Mouse (Mus musculus): ENCODE data around the gene Reck. TPM values are rescaled to one million over a fixed set of nuclear protein-coding genes. Genes with fewer than 3 reads are reported as not detected.

Gene Reck
- 1 to 10 TPM; 3.2 to 7.0 TPM for polyA plus RNA-seq (2017; shearing (Covaris generic))

DNA sequence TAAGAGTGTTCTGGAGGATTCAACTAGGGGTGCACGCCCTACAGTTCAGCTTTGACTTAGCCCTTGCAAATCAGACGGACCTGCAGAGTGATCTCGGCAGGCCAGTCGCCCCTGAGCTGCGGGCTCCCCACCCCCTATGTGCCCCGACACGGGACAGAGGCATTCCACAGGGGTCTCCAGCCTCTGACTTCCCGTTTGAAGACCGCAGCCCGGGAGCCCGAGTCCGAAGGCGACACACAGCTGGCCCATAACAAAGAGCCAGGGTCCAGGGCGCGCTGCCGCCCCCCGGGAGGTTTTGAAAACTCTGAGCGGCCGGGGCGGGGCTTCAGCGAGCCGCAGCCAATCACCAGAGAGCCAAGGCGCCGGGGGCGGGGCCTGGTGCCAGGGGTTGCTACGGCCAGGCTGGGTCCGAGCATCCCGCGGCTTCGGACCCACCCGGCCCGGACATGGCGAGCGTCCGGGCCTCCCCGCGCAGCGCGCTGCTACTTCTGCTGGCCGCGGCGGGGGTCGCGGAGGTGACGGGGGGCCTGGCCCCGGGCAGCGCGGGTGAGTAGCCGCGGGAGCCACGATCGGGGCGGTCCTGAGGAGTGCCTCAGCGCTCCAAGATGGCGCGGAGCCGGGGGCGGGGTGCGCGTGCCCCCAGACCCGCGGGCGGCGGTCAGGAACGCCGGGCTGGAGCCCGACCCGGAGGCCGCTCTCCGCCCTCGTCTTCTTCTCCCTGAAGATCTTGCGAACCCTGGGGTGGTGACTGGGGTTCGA, at the start of gene Reck:
Reck (plus strand) TSS at position 371 of the 759 bp plus-strand sequence.

GRCm38 (mm10) chr4:43840101-43840500, 35.2 kb upstream of the Reck start, which contains the start of gene Olfr157:
TSS of gene Olfr157 (minus strand) at chr4:43840201.

GRCm38 (mm10) chr4:43851265-43851664, 24.1 kb upstream of the Reck start, which contains the start of gene Olfr155:
TSS of gene Olfr155 (plus strand) at chr4:43851565.

DNA sequence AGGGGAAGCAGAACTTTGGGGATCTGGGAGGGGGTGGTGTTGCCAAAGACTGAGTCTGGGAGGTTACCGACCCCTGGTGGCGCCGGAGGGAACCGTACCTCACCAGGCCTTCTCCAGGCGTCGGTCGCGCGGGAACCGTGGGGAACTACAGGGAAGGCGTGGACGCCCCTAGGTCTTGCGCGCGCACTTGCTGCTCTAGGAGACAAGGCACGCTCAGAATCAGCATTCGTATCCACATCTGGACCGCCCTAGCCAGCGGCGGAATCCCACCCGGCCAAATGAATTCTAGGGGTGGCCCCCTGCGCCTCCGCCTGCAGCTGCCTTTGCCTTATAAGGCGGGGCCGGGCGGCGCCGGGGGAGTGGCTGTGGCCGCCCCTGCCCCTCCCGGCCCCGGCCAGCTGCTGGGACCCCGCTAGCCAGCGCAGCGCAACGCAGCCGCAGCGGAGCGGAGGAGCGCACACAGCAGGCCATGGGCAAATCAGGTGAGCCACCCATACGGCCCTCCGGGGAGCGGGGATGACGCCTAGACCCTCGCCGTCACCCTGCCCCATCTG, 82.0 kb downstream of the Reck start, which contains the start of gene Glipr2:
Glipr2 (plus strand) TSS at position 110 of the 554 bp plus-strand sequence.

DNA sequence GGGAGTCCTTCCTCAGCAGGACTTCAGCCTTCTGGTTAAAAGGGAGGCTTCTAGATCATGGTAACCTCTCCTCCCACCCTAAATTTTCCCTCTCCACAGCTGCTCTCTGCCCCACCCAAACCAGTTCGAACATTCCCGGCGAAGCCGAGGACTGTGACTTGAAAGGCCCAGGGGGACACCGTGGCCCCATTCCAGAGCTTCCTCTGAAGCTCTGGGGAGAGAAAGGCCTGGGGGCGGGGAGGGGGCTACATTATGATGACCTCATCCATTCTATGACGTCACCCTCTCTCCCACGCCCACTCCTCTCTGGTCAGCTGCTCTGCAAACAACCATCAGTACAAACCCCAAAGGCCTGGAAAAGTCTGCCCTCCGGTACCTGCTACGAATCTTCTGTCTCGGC, 107.9 kb downstream of the Reck start, which contains the start of gene Ccin:
Ccin (plus strand) TSS at position 303 of the 400 bp plus-strand sequence.

Other genes starting within 250 kb of the Reck start
- under 1 TPM in 1 of 2 experiments, not detected in 1; 0.18 TPM for gene Npr2, start 243.6 kb upstream of the Reck start, polyA plus RNA-seq (2017; shearing (Covaris generic))
- under 1 TPM in 1 of 2 experiments, not detected in 1; 0.37 TPM for gene Spag8, start 221.9 kb upstream of the Reck start, polyA plus RNA-seq (2017; shearing (Covaris generic))
- gene Hint2, start 219.1 kb upstream of the Reck start, polyA plus RNA-seq (2017; shearing (Covaris generic)), result 10 to 100 TPM; 57.3 to 78.0 TPM
- 1 to 10 TPM in 1 of 2 experiments, under 1 TPM in 1; 0.26 to 1.6 TPM for gene Tmem8b, start 206.6 kb upstream of the Reck start, polyA plus RNA-seq (2017; shearing (Covaris generic))
- 1 to 10 TPM; 1.2 to 1.3 TPM for gene Fam221b, start 206.4 kb upstream of the Reck start, polyA plus RNA-seq (2017; shearing (Covaris generic))
- gene Olfr70, start 174.7 kb upstream of the Reck start, polyA plus RNA-seq (2017; shearing (Covaris generic)), result not detected
- under 1 TPM in 1 of 2 experiments, not detected in 1; 0.18 TPM for gene Olfr71, start 165.3 kb upstream of the Reck start, polyA plus RNA-seq (2017; shearing (Covaris generic))
- not detected for gene Hrct1, start 148.3 kb upstream of the Reck start, polyA plus RNA-seq (2017; shearing (Covaris generic))
- gene Spaar, start 145.5 kb upstream of the Reck start, polyA plus RNA-seq (2017; shearing (Covaris generic)), result under 1 TPM in 1 of 2 experiments, not detected in 1; 0.22 TPM
- gene Olfr159, start 104.5 kb upstream of the Reck start, polyA plus RNA-seq (2017; shearing (Covaris generic)), result not detected
- gene Olfr156, start 51.6 kb upstream of the Reck start, polyA plus RNA-seq (2017; shearing (Covaris generic)), result not detected
- gene Olfr157, start 35.3 kb upstream of the Reck start, polyA plus RNA-seq (2017; shearing (Covaris generic)), result under 1 TPM in 1 of 2 experiments, not detected in 1; 0.31 TPM
- under 1 TPM in 1 of 2 experiments, not detected in 1; 0.27 TPM for gene Olfr155, start 24.0 kb upstream of the Reck start, polyA plus RNA-seq (2017; shearing (Covaris generic))
- 100 to 1,000 TPM; 303 to 427 TPM for gene Glipr2, start 81.9 kb downstream of the Reck start, polyA plus RNA-seq (2017; shearing (Covaris generic))
- not detected for gene Ccin, start 108.0 kb downstream of the Reck start, polyA plus RNA-seq (2017; shearing (Covaris generic))
- gene Clta, start 128.9 kb downstream of the Reck start, polyA plus RNA-seq (2017; shearing (Covaris generic)), result 100 to 1,000 TPM; 197 to 205 TPM
- 10 to 100 TPM; 43.0 to 44.1 TPM for gene Gne, start 208.6 kb downstream of the Reck start, polyA plus RNA-seq (2017; shearing (Covaris generic))

Data from activated CD4-positive, CD25-positive, alpha-beta regulatory T cell (primary cell).